Mouse (Mus musculus): ENCODE measurements at regions not wholly inside any gene's neighbourhood (a gene's known extent, or its start where the extent isn't known, plus 50 kb on each side); places are given as distances from the start of the nearest gene placed in this dataset.
"Not testable (repeated sequence)": the region's sequence is repeated elsewhere in the genome, so short reads cannot be mapped to it uniquely, and the experiment has no call there.

DNA sequence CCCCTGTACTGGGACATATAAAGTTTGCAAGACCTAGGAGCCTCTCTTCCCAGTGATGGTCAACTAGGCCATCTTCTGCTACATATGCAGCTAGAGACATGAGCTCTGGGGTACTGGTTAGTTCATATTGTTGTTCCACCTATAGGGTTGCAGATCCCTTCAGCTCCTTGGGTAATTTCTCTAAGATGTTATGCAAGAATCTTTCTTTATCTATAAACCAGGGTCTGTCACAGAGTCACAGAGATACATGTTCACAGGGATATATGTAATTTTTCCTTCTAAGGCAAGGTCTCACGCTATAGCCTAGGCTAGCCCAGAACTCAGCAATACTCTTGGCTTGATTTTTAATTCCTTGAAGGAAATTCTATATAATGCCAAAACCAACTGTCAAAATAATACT is 56.9 kb downstream of the Zfp36l1 start:
- not testable (repeated sequence) for H3K4me3 ChIP-seq (ENCODE audit: low read depth, low read length); H3K27me3 ChIP-seq (replicated peaks; ENCODE audit: insufficient read depth, low read length); H3K4me2 ChIP-seq (replicated peaks; ENCODE audit: low read depth, low read length); H3K9ac ChIP-seq (replicated peaks; ENCODE audit: low read depth); H3K9me3 ChIP-seq (ENCODE audit: low read length); H3K36me3 ChIP-seq (ENCODE audit: insufficient read depth, low read length); ATAC-seq; H3K27ac ChIP-seq (ENCODE audit: low read length); DNase-seq (ENCODE audit: low spot score)
- H3K4me1 ChIP-seq (ENCODE audit: insufficient read depth, low read depth, low read length): 0 out of 2 replicates have a peak, but pooled peaks cover 11% of the 10 kb centered on the region
- 100% methylated on average over 1 of the region's 1 CpGs for WGBS

DNA sequence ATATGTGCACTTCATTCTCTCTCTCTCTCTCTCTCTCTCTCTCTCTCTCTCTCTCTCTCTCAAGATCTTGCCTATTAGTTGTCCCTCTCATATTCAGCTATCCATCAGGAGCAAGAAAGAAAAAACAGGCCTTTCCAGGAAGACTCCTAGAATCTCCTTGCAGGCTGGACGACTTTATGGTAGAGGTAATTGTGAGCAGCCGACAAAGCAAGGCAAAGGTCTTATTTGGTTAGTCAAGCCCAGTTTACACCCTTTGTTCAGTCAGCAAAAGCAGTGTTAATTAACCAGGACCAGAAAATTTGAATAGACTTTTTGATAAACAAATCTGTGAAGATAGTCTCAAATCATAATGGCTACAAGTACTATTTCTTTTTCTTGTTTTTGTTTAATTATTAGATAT is 57.4 kb downstream of the Zfp36l1 start:
- WGBS: 63% methylated on average over 2 of the region's 2 CpGs
- no peak overlapping the region for H3K4me3 ChIP-seq (ENCODE audit: low read depth, low read length)
- no peaks in the 10 kb centered on the region for H3K27me3 ChIP-seq (replicated peaks; ENCODE audit: insufficient read depth, low read length)
- DNase-seq (ENCODE audit: low spot score): no peak
- 0 out of 2 replicates have a peak, but pooled peaks cover 7% of the 10 kb centered on the region for H3K4me1 ChIP-seq (ENCODE audit: insufficient read depth, low read depth, low read length)
- no peak overlapping the region for H3K9ac ChIP-seq (replicated peaks; ENCODE audit: low read depth)
- H3K27ac ChIP-seq (ENCODE audit: low read length): no peak overlapping the region
- no peak overlapping the region for H3K4me2 ChIP-seq (replicated peaks; ENCODE audit: low read depth, low read length)
- TF ChIP-seq EP300 (IDR thresholded peaks at IDR 0.05): no peak
- no peak for TF ChIP-seq CTCF (IDR thresholded peaks at IDR 0.05)
- no peaks in the 10 kb centered on the region for H3K36me3 ChIP-seq (ENCODE audit: insufficient read depth, low read length)
- H3K9me3 ChIP-seq (ENCODE audit: low read length): no peaks in the 10 kb centered on the region
- ATAC-seq: no peak

DNA sequence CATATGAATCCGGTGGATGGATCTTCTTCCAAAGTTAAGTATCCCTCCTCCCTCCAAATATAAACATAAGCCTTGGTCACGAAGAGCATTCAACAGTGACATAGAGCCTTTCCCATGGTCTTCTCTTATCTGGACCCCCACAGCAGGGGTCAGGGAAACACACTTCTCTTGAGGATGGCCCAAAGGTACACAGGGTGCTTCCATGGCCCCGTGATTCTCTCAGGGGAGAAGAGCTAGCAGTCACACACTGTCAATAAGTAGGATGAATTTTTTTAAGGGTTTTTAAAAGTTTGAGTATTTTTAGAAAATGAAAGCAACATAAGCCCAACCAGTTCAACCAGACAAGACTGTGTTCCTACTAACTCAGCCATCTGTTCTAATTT is 58.2 kb downstream of the Zfp36l1 start:
- H3K27ac ChIP-seq (ENCODE audit: low read length): 0 out of 2 replicates have a peak overlapping the region, but pooled peaks have one; percentile 32
- H3K36me3 ChIP-seq (ENCODE audit: insufficient read depth, low read length): no peaks in the 10 kb centered on the region
- 63% methylated on average over 3 of the region's 3 CpGs for WGBS

DNA sequence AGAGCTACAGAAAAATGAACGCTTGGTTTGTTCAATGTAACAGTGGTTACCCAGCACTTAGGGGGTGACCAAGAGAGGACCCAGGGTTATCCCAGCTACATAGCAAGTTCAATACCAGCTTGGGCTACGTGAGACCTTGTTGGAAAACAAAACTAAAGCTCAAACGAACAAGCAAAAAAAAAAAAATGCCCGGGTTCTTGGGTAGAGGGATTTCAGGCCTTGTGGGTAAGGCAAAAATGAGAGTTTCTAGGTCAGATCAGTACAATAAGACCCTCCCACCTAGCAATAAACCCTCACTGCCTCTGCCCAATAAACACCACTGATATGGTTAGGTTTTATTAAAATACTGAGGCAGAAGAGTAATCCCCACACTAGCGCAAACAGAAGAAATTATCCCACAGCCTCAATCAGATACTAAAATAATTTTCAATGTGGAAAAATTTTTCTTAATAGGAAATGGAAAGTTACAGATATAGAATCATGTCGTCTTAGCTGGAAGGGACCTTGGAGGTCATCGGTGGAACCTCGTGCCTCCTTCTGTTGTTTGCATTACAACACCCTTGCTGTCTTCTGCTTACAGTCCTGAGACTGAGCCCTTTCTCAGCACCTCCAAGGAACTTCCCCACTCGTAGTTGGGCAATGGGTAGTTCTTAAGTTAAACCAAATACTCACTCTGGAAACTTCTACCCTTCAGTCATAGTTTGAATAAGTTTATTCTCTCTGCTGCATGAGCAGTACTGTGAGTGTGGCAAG is 58.7 kb downstream of the Zfp36l1 start:
- no peaks in the 10 kb centered on the region for H3K36me3 ChIP-seq (ENCODE audit: insufficient read depth, low read length)
- H3K4me3 ChIP-seq (ENCODE audit: low read depth, low read length): no peak overlapping the region
- peak; percentile 56; the same call in 1 of the 2 replicates for ATAC-seq
- no peak overlapping the region for H3K4me2 ChIP-seq (replicated peaks; ENCODE audit: low read depth, low read length)
- 66% methylated on average over 9 of the region's 9 CpGs for WGBS
- peak; percentile 56 for DNase-seq (ENCODE audit: low spot score)
- no peaks in the 10 kb centered on the region for H3K9me3 ChIP-seq (ENCODE audit: low read length)
- H3K4me1 ChIP-seq (ENCODE audit: insufficient read depth, low read depth, low read length): no peaks in the 10 kb centered on the region; the same call in 1 of the 2 replicates
- H3K27ac ChIP-seq (ENCODE audit: low read length): 0 out of 2 replicates have a peak overlapping the region, but pooled peaks have one; percentile 32
- H3K27me3 ChIP-seq (replicated peaks; ENCODE audit: insufficient read depth, low read length): no peaks in the 10 kb centered on the region
- no peak overlapping the region for H3K9ac ChIP-seq (replicated peaks; ENCODE audit: low read depth)
- TF ChIP-seq CTCF (IDR thresholded peaks at IDR 0.05): no peak
- 0 out of 2 replicates have a peak, but pooled peaks have one; percentile 15 for TF ChIP-seq EP300 (IDR thresholded peaks at IDR 0.05)

More for the DNA sequence above, 58.2 kb downstream of the Zfp36l1 start:
- Histone ChIP-seq H3K9me3 (ENCODE audit: low read length) (no peaks in the 10 kb centered on the region), H3K4me3 (ENCODE audit: low read depth, low read length) (no peak overlapping the region), H3K4me2 (replicated peaks; ENCODE audit: low read depth, low read length) (no peak overlapping the region), H3K27me3 (replicated peaks; ENCODE audit: insufficient read depth, low read length) (no peaks in the 10 kb centered on the region), H3K4me1 (ENCODE audit: insufficient read depth, low read depth, low read length) (0 out of 2 replicates have a peak, but pooled peaks cover 1% of the 10 kb centered on the region), H3K9ac (replicated peaks; ENCODE audit: low read depth) (no peak overlapping the region)
- no peak for ATAC-seq
- TF ChIP-seq EP300 (IDR thresholded peaks at IDR 0.05) (no peak), CTCF (IDR thresholded peaks at IDR 0.05) (no peak)
- DNase-seq (ENCODE audit: low spot score): no peak

DNA sequence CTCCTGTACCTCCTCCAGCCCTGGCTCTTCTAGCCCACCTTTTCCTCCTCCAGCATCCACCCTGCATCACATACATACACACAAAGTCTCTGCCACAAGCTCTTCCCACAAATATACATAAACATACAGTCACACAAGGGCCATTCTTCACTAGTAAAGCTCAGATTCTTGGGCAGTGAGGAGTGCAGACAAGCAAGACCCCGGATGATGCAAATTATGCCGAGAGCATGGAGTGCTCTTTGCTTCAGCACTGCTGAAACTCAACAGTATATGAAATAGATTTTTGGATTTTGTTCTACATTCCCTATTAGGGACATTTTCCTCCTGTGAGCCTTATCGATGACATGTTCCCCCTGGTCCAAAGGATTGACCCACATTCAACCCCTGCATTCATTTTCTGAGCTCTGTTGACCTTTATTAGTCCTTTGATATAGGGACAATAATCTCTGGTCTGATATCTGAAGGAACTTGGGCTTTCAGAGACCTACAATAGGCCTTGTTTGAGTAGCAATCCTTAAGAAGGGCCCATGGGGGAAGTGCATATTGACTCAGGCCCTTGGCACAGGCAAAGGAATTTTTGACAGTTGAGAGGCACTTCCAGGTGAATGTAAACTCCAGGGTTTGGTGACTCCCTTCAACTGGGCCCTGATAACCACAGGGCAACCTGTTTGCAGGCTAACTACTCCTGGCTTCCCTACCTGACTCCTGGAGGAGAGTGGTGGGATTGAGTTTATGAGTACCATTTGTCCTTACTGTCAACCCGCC is 64.4 kb downstream of the Zfp36l1 start:
- H3K9me3 ChIP-seq (ENCODE audit: low read length): no peaks in the 10 kb centered on the region
- no peak overlapping the region for H3K4me2 ChIP-seq (replicated peaks; ENCODE audit: low read depth, low read length)
- WGBS: 62% methylated on average over 4 of the region's 4 CpGs
- ATAC-seq (peak; percentile 90), DNase-seq (ENCODE audit: low spot score) (peak; percentile 91)
- H3K27ac ChIP-seq (ENCODE audit: low read length): peak overlapping the region; percentile 68
- no peak overlapping the region for H3K4me3 ChIP-seq (ENCODE audit: low read depth, low read length)
- no peaks in the 10 kb centered on the region for H3K27me3 ChIP-seq (replicated peaks; ENCODE audit: insufficient read depth, low read length)
- peaks cover 4% of the 10 kb centered on the region; the same call in 1 of the 2 replicates for H3K4me1 ChIP-seq (ENCODE audit: insufficient read depth, low read depth, low read length)
- no peaks in the 10 kb centered on the region for H3K36me3 ChIP-seq (ENCODE audit: insufficient read depth, low read length)
- TF ChIP-seq CTCF (IDR thresholded peaks at IDR 0.05) (peak; percentile 29; the same call in 1 of the 2 replicates), EP300 (IDR thresholded peaks at IDR 0.05) (peak; percentile 95)
- H3K9ac ChIP-seq (replicated peaks; ENCODE audit: low read depth): no peak overlapping the region

DNA sequence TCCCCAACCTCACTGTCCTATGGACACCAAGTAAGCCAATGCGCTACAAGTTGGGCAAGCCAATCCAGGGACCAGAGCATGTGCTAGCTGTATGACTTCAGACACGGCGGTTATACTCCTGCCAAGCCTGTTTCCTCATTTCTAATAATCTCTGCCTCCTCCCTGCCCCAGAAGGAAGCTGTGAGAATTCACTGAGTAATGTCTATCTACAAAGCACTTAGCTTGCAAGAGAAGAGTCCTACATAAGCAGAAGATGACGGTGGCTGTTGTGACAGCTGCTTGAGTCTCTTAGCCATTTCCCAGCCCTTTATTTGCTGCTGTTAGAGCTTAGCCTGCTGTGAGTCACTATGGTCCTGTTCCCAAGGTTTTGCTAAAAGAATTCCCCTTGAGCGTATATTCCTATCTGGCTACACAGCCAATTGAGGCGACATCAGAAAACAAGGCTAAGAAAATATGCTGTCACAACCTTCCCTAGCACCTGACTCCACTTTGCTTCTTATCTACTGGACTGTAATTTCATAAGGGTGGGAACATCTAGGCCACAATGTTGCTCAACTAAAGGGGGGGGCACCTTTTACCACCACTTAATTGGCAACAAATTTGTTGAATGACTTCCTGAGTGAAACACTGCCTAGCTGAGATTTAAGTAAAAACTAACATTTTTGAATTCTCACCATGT is 66.0 kb downstream of the Zfp36l1 start:
- no peaks in the 10 kb centered on the region for H3K36me3 ChIP-seq (ENCODE audit: insufficient read depth, low read length)
- 40% methylated on average over 6 of the region's 6 CpGs for WGBS
- H3K4me3 ChIP-seq (ENCODE audit: low read depth, low read length): no peak overlapping the region
- H3K9ac ChIP-seq (replicated peaks; ENCODE audit: low read depth): no peak overlapping the region
- H3K4me2 ChIP-seq (replicated peaks; ENCODE audit: low read depth, low read length): no peak overlapping the region
- H3K27ac ChIP-seq (ENCODE audit: low read length): peak overlapping the region; percentile 33; the same call in 1 of the 2 replicates
- H3K27me3 ChIP-seq (replicated peaks; ENCODE audit: insufficient read depth, low read length): no peaks in the 10 kb centered on the region
- peak; percentile 93 for DNase-seq (ENCODE audit: low spot score)
- peak; percentile 73 for ATAC-seq
- H3K9me3 ChIP-seq (ENCODE audit: low read length): no peaks in the 10 kb centered on the region
- TF ChIP-seq CTCF (IDR thresholded peaks at IDR 0.05) (no peak), EP300 (IDR thresholded peaks at IDR 0.05) (peak; percentile 76)
- H3K4me1 ChIP-seq (ENCODE audit: insufficient read depth, low read depth, low read length): peaks cover 4% of the 10 kb centered on the region; the same call in 1 of the 2 replicates

All from lung, postnatal 0 days (tissue).